Mouse (Mus musculus) natural killer cell, adult 2 months (primary cell): ENCODE results near the gene Oaz1.
"Not testable (repeated sequence)": the region's sequence is repeated elsewhere in the genome, so short reads cannot be mapped to it uniquely, and the experiment has no call there.

Source experiments
- DNase-seq, 2 experiments: peaks; one replicate each; pipeline ENCODE4 v3.0.0; 2022; ENCODE audit warnings: low spot score in 2 of 2

Gene Oaz1

DNA sequence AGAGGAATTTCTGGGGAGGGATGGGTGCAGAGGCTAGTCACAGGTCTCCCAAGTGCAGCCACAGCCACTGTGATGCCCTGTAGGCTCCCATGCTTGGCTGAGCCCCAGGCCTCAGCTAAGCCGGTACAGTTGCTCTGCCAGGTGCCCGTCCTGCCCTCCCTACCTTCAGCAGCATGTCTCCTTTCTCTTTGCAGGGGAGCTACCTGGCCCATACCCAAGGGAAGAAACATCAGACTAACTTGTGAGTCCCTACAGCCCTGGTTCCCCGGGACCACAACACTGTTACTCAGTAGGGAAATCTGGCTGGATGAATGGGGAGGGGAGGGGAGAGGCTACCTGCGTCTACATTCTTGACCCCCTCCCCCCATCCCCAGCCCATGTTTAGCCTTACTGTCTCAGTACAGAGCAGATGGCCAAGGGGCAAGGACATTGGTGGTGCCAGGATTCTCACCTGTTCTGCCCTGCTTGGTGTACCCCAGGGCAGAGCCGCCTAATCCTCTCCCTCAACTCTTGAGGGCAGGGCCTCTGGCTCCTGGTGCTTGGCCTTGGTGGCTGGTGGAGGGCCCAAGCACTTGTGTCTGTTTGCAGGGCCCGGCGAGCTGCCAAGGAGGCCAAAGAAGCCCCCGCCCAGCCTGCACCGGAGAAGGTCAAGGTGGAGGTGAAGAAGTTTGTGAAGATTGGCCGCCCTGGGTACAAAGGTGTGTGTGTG, 24.1 kb upstream of the Oaz1 start:
- DNase-seq = no peak

DNA sequence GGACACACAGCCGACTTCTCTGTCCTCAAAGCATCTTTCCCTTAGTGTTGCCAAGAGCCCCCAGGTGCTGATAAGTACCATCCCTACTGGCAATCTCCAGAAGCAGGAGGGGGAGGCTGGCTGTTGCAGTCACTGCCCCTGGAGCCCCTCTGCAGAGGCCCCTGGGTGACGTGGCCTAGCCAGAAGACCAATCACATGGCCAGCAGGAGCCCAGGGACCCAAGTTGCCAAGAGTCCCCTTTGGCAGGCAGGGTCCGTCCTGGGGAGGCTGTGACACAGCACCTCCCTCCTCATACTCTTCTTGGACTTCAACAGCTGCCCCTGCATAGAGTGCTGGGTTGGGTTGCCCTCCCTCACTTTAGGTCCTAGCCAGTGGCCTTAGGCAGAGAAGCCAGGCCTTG, 23.5 kb upstream of the Oaz1 start:
- no peak for DNase-seq

DNA sequence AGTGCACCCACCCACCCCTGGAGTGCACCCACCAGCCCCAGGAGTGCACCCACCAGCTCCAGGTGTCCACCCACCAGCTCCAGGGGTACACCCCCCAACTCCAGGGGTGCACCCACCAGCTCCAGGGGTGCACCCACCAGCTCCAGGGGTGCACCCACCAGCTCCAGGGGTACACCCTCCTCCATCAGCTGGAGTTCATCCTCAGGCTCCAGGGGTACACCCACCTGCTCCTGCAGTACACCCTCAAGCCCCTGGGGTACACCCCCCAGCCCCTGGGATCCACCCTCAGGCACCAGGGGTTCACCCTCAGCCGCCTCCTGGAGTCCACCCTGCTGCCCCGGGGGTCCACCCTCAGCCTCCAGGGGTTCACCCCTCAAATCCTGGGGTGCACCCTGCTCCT, 22.1 kb upstream of the Oaz1 start:
- DNase-seq = no peak

DNA sequence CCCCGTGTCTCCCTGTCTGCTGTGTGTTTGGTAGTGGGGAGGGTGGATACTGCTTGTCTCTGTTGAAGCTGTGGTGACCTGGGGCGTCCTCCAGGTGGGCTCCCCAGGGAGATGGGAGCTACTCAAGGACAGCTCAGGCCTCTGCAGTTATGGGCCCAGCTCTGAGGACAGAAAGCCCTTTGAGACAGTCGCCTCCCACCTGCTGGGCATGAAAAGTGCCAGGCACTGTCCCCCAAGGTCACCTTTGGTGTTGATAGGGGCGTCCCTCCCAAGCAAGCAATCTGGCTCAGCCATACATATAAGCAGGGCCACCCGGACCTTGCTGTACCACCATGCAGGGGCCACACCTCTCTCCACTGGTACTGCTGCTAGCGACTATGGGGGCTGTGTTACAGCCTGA, 21.5 kb upstream of the Oaz1 start, which contains the start of gene Amh:
Amh (plus strand) TSS at position 328 of the 400 bp plus-strand sequence.
- DNase-seq = no peak

DNA sequence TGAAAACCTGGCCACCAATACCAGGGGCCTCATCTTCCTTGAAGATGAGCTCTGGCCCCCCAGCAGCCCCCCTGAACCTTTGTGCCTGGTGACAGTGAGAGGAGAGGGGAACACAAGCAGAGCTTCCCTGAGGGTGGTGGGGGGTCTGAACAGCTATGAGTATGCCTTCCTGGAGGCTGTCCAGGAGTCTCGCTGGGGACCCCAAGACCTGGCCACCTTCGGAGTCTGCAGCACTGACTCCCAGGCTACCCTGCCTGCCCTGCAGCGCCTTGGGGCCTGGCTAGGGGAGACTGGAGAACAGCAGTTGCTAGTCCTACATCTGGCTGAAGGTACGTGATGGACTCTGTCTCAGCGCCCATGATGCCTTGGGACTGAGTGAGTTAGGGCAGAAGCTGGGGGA, 21.1 kb upstream of the Oaz1 start:
- no peak for DNase-seq

DNA sequence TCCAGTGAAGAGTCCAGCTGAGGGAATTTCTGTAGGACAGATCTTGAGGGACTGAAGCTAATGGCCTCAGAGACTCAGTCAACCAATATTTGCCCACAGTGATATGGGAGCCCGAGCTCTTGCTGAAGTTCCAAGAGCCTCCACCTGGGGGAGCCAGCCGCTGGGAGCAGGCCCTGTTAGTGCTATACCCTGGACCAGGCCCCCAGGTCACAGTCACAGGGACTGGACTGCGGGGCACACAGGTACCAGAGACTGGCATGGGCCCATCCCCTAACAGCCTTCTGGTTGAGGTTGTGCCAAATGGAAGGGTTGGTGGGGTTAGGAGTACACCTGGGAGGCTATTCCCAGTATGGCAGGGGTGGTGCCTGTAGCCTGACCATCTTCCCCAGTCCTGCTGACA, 20.5 kb upstream of the Oaz1 start:
- DNase-seq = peak; percentile 57 to 70

DNA sequence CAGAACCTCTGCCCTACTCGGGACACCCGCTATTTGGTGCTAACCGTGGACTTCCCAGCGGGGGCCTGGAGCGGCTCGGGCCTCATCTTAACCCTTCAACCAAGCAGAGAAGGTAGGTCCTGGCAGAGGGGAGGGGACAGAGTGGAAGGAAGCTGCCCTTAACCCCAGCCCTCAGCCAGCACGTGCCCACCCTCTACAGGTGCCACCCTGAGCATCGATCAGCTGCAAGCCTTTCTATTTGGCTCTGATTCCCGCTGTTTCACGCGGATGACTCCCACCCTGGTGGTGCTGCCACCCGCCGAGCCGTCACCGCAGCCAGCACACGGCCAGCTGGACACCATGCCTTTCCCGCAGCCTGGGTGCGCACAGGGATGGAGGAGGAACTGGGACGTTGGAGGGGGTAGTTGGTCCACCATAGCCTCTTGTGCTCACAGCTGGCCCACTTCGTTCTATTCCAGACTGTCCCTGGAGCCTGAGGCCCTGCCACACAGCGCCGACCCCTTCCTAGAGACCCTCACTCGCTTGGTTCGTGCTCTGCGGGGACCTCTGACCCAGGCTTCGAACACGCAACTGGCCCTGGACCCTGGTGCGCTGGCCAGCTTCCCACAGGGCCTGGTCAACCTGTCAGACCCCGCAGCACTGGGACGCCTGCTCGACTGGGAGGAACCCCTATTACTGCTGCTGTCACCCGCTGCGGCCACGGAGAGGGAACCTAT, 20.0 kb upstream of the Oaz1 start:
- DNase-seq = no peak

DNA sequence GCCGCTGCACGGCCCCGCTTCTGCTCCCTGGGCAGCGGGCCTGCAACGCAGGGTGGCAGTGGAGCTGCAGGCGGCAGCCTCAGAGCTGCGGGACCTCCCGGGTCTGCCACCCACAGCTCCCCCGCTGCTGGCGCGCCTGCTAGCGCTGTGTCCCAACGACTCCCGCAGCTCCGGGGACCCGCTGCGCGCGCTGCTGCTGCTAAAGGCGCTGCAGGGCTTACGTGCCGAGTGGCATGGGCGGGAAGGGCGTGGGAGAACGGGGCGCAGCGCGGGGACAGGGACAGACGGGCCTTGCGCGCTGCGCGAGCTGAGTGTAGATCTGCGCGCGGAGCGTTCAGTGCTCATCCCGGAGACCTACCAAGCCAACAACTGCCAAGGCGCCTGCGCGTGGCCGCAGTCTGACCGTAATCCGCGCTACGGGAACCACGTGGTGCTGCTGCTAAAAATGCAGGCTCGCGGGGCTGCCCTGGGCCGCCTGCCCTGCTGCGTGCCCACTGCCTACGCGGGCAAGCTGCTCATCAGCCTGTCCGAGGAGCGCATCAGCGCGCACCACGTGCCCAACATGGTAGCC, 19.3 kb upstream of the Oaz1 start:
- DNase-seq = peak; percentile 37 to 43

DNA sequence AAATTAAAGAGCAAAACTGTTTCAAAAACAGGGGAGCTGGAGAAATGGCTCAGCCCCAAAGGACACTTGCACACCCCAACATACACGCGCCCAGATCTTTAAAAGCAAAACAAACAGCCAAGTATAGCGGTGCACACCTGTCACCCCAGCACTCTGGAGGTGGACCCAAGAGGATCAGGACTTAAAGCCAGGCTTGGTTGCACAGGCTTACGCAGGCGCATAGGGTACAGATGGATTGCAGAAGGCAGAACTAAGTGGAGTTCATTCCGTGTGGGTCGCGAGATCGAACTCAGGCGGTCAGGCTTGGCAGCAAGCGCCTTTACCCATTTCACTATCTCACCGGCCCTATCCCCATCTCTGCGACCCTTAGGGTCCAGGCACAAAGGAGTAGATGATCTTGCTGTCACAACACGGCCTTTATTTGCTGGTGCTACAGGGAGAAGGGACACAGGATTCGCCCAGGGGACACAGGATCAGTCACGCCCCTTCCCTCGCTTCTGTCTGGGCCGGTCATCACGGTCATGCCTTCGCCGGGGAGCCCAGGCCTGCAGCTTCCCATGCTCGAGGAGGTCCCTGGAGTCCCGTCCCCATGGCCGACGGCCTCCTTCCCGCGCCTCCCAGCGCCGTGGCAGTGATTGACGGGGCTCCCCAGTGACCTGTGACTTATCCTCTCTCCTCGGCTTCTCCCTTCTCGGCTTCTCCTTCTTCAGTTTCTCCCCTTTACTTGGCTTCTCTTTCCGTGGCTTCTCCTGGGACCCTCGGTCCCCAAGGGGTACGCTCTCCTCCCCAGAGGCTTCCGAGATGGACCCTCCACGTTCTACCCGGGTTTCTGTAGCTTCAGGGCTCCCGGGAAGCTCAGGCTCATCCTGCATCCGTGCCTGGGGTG, 18.1 kb upstream of the Oaz1 start:
- DNase-seq = no peak

DNA sequence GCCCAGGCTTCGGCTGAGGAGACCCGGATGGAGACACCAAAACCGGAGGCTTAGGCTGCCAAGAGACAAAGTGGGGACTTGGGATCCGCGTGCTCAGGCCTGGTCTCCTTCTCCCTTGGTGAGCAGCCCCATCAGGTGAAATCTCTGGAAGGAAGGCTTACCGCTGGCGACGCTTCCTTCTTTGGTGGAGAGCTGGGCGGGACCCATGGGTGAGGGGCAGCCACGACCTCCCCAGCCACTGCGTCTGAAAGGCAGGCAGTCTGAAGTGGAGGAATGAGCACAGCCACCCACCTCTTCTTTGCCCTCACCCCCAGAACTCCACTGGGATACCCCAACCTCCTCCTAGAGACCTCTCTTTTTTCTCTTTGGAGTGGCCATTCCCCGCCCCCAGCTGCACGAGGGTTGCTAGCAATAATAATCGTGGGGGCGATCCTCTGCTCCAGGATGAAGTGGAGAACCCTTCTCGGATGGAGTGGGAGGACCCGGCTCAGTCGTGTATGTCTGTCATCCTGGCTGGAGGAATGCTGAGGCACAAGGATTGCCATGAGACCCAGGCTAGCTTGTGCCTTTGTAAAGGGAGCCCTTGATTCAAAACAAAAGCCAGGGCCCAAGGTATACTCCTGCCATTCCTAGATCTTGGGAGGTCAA, 17.3 kb upstream of the Oaz1 start:
- no peak for DNase-seq

DNA sequence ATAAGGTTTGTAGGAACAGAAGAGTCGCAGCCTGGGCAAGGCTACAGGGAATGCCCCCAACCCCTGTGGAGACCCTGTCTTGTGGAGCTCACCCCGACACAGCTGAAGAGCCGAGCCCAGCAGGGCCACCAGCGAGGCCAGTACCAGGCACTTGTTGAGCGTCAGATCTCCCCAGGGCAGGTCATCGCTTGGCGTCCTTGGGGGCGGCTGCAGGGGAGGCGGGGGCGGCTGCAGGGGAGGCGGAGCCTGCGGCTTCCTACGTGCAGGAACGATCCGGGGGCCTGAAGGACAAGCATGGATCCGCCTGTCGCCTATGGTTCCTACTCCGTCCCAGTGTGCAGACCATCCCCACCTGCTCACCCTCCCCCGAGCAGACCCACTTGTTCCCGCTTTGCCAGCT, 16.4 kb upstream of the Oaz1 start:
- DNase-seq = no peak

DNA sequence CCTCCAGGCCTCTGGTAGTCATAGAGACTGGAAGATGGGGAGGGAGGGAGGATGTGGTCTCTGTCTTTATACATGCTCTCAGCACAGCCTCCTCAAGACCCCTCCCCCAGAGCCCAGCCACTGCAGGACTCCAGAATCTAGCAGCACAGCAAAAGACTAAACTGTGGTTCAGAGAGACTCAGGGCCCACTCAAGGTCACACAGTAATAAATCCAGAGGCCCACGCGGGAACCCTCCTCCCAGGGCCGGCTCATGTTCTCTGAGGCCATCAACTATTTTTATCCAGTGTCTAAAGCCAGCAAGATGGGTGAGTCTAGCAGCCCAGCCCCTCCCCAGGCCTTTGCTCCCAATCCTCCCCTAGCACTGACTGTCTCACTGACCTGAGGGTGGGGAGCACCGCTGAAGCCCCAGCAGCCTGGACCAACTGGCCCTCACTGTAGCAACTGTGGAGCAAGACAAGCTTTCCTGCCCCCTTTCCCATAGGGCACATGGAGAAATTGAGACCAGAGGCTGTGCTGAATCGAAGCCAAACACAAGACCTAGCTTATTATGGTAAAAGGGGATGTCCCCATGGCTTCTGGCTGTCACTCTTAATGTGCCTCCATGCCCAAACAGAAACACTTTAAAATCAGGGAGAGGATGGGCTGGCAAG, 13.9 kb upstream of the Oaz1 start:
- no peak for DNase-seq

DNA sequence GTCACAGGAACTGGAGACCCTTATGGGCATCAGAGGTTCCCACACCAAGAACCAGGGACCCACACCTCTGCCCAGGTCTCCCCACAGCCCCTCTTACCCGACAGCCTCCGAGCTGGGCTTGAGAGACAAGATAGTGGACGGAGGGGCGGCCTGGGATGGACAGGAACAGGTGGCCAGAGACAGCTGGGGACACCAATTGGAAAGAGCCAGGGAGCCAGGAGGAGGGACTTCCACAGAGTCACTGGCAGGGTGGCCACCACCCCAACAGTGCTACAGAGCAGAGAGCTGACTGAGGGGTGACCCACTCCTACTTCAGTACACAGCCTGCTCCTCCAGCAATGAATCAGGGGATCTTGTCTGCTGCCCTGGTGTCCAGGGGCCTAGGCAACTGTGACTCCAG, 13.1 kb upstream of the Oaz1 start, which contains the start of gene Jsrp1:
Jsrp1 (minus strand) TSS at position 133 of the 400 bp plus-strand sequence.
- no peak for DNase-seq

DNA sequence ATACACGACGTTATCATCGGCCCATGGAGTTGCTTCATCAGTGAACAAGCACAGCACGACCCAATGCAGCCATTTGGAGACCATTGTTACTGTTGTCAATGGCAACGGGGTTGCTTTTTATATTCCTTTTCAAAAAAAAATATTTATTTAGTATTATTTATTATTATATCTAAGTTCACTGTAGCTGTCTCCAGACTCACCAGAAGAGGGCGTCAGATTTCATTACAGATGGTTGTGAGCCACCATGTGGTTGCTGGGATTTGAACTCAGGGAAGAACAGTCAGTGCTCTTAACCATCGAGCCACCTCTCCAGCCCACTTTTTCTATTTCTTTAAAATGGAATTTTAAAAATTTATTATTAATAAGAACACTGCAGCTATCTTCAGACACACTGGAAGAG, 11.7 kb upstream of the Oaz1 start:
- no peak for DNase-seq

DNA sequence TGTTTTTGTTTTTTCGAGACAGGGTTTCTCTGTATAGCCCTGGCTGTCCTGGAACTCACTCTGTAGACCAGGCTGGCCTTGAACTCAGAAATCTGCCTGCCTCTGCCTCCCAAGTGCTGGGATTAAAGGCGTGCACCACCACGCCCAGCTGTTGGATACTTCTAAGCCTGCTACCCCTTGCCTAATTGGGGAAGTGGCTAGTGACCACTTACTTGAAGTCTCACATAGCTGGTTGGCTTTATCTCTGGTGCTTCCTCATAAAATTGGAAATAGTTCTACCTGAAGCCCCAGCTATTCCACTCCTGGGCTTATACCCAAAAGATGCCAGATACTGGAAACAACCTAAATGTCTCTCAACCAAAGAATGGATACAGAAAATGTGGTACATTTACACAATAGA, 10.2 kb upstream of the Oaz1 start:
- not testable (repeated sequence) for DNase-seq

DNA sequence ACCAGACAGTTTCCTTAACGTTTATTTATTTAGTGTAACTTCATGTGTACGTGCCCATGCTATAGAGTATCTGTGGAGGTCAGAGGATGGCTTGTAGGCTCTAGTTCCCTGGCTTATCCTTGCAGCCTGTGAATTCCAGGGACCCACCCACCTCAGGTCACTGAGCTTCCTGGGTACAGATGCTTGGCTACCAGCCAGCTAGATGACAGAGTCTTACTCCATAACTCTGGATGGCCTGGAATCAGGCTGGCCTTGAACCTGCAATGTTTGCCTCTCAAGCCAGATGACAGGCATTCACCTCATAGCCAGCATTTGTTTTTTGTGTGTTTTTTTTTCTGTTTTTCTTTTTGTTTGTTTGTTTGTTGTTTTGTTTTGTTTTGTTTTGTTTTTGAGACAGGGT, 9.3 kb upstream of the Oaz1 start:
- no peak for DNase-seq

DNA sequence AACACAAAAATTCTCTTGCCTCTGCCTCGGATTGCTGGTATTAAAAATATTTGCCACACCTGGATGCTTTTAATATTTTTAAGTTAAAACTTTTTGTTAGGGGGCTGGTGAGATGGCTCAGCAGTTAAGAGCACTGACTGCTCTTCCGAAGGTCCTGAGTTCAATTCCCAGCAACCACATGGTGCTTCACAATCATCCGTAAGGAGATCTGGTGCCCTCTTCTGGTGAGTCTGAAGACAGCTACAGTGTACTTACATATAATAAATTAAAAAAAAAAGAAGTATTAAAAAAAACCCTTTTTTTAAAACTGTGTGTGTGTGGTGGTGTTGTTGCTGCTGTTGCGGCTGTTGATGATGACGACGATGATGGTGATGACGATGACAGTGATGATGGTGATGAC, 8.5 kb upstream of the Oaz1 start:
- not testable (repeated sequence) for DNase-seq

DNA sequence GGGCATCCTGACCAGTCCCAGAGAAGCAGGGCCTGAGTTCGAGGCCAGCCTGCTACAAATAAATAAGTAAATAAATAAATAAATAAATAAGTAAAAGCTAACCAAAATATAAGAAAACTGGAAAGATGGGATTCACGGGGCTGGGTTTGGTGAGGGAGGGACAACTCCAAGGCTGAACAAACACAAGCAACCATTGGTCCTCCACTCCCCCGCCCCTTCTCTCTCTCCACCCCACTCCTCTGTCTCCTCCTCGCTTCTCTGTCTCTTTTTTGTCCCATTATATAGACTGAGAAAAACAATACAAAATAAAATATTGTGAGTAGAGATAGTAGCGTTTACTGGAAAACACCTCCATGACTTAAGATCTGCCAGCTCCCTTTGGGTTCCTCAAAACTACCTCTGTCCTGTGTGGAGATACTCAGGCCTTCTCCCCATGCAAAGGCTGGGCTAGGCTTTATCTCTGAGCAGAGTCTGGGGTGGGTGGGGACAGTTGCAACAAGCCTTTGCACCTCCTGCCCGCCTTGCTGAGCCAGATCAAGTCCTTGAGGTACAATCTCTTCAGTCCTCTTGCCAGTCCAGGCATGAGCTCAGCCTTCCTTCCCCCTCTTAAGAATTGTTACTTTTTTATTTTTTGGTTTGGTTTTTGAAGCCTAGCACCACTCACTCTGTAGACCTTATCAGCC, 7.7 kb upstream of the Oaz1 start:
- no peak for DNase-seq

DNA sequence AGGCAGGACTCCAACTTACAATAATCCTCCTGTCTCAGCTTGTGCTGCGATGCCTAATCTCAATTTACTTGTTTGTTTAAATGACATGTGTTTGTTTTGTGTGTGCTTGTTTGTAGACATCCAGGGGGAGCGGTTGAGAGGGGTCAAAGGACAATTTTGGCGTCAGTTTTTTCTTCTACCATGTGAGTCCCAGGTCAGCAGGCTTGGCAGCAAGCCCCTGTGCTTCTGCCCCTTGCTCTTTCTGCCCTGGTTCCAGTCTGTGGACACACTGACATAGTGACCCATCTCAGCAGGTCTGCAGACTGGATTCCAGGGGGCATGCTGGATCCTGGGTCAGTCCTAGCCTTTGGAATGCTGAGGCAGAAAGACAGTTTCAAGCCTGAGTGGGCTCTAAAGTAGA, 7.0 kb upstream of the Oaz1 start:
- no peak for DNase-seq

DNA sequence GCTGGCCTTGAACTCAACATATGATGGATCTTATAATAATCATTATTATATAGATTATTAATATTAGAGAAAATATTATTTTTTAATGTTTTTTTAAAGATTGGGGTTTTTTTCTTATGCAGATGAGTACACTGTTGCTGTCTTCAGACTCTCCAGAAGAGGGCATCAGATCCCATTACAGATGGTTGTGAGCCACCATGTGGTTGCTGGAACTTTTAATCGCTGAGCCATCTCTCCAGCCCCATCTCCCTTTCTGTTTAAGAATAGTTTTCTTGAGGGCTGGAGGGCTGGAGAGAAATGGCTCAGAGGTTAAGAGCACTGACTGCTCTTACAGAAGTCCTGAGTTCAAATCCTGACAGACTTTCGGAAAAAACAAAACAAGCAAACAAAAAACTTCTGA, 4.5 kb upstream of the Oaz1 start:
- peak in 1 of 2 experiments; percentile 49 for DNase-seq
